Mouse (Mus musculus) MEL (cell line): ENCODE results near the gene Amh.

Source experiments
- CHD2 ChIP-seq: IDR thresholded peaks from 2 replicates; pipeline ENCODE4 v1.6.1; 2011; ENCODE audit warnings: low read length, improper control_type of control experiment
- CTCF ChIP-seq, 3 experiments: IDR thresholded peaks in 2 of 3; conservative IDR thresholded peaks in 1 of 3; 2 replicates each; pipeline ENCODE4 v1.5.1; 2011 to 2012; ENCODE audit warnings: low read length in 3 of 3, low read depth in 2 of 3, mild to moderate bottlenecking in 2 of 3, improper control_type of control experiment in 1 of 3, inconsistent platforms in 1 of 3, mixed read lengths in 1 of 3, moderate library complexity in 1 of 3; ENCODE audit not compliant: control insufficient read depth in 1 of 3, insufficient read depth in 1 of 3, poor library complexity in 1 of 3, severe bottlenecking in 1 of 3
- E2F4 ChIP-seq: IDR thresholded peaks from 2 replicates; pipeline ENCODE4 v1.6.1; 2011; ENCODE audit warnings: low read depth, low read length, improper control_type of control experiment, borderline replicate concordance
- EP300 ChIP-seq, 2 experiments: IDR thresholded peaks; 2 replicates each; pipeline ENCODE4 v1.6.1; 2011; ENCODE audit warnings: improper control_type of control experiment in 2 of 2, low read length in 2 of 2, low read depth in 1 of 2, mild to moderate bottlenecking in 1 of 2
- GATA1 ChIP-seq: IDR thresholded peaks from 2 replicates; pipeline ENCODE4 v1.6.1; 2011; ENCODE audit warnings: low read depth, low read length, improper control_type of control experiment
- MAFK ChIP-seq: IDR thresholded peaks from 2 replicates; pipeline ENCODE4 v1.6.1; 2011; ENCODE audit warnings: low read depth, mild to moderate bottlenecking, low read length, improper control_type of control experiment, borderline replicate concordance
- POLR2A ChIP-seq, 2 experiments: IDR thresholded peaks; 2 replicates each; pipeline ENCODE4 v1.6.1; 2011 to 2012; ENCODE audit warnings: low read length in 2 of 2, mild to moderate bottlenecking in 2 of 2, control low read depth in 1 of 2, improper control_type of control experiment in 1 of 2, low read depth in 1 of 2, moderate library complexity in 1 of 2; ENCODE audit not compliant: control insufficient read depth in 1 of 2, insufficient read depth in 1 of 2, poor library complexity in 1 of 2
- POLR2AphosphoS2 ChIP-seq: IDR thresholded peaks from 2 replicates; pipeline ENCODE4 v1.6.1; 2011; ENCODE audit warnings: low read length, improper control_type of control experiment
- RCOR1 ChIP-seq: IDR thresholded peaks from 2 replicates; pipeline ENCODE4 v1.6.1; 2012; ENCODE audit warnings: low read depth, mild to moderate bottlenecking, inconsistent platforms, low read length, improper control_type of control experiment
- SMC3 ChIP-seq: IDR thresholded peaks from 2 replicates; pipeline ENCODE4 v1.6.1; 2011; ENCODE audit warnings: low read depth, low read length, improper control_type of control experiment
- ZC3H11A ChIP-seq: IDR thresholded peaks from 2 replicates; pipeline ENCODE4 v1.6.1; 2012; ENCODE audit warnings: low read depth, mild to moderate bottlenecking, inconsistent platforms, low read length, improper control_type of control experiment
- ZKSCAN1 ChIP-seq: IDR thresholded peaks from 2 replicates; pipeline ENCODE4 v1.6.1; 2012; ENCODE audit warnings: low read depth, mild to moderate bottlenecking, inconsistent platforms, low read length, improper control_type of control experiment, moderate library complexity
- ZNF384 ChIP-seq: IDR thresholded peaks from 2 replicates; pipeline ENCODE4 v1.6.1; 2012; ENCODE audit warnings: low read depth, mild to moderate bottlenecking, inconsistent platforms, low read length, improper control_type of control experiment

DNA sequence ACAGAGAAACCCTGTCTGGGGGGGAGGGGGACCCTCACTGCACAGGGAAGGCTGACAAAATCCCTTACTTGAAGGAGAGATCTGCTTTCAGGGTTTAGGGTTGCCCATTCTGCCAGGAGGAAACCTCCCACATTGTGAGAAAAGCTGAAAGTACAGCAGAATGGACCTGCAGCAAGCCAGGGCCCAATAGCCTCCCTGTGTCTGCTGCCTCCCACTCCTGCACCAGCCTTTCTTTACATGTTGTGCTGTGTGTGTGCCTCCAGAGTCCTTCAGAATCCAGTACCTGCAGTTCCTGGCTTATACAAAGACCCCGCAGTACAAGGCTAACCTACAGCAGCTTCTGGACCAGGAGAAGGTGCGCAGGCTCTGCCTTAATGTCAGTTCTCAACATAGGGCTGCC lies 20.7 kb upstream of the Amh start:
- TF ChIP-seq SMC3 (no peak), RCOR1 (no peak), GATA1 (no peak), MAFK (no peak), E2F4 (no peak), EP300 (IDR thresholded peaks at IDR 0.05; ENCODE audit: low read depth in 1 of 2, low read length in 2 of 2) (no peak), POLR2A (IDR thresholded peaks at IDR 0.05; ENCODE audit: control insufficient read depth in 1 of 2, insufficient read depth in 1 of 2, low read depth in 1 of 2, low read length in 2 of 2, poor library complexity in 1 of 2) (no peak), ZNF384 (no peak), CTCF (IDR thresholded peaks at IDR 0.05 in 2 of 3, conservative IDR thresholded peaks at IDR 0.05 in 1 of 3; ENCODE audit: control insufficient read depth in 1 of 3, insufficient read depth in 1 of 3, low read depth in 2 of 3, low read length in 3 of 3, poor library complexity in 1 of 3, severe bottlenecking in 1 of 3) (no peak), ZKSCAN1 (no peak), POLR2AphosphoS2 (no peak), ZC3H11A (no peak), CHD2 (no peak)
